Mouse (Mus musculus) layer of hippocampus, adult 9-11 months (tissue): ENCODE measurements at regions not wholly inside any gene's neighbourhood (a gene's known extent, or its start where the extent isn't known, plus 50 kb on each side); places are given as distances from the start of the nearest gene placed in this dataset.

ENCODE experiments used
- DNase-seq: peaks from one replicate; pipeline ENCODE4 v3.0.0; 2022

DNA sequence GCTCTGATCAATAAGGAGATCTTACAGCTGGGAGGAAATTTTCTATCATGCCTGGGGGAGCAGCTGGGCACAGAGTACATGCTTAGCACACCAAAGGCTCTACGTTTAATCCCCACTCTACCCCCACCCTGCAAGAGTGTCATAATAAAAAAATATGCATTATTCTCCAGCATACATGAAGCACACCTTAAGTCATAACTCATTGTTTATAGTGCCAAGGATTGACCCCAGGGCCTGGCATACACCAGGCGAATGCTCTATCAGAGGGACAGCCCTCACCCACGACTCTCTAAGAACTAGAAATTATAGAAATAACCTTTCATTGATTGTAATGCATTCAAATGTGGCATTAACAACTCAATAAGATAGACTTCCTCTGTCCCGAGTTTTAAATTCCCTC, 59.4 kb upstream of the Ppp2r5c start:
- DNase-seq, result no peak

DNA sequence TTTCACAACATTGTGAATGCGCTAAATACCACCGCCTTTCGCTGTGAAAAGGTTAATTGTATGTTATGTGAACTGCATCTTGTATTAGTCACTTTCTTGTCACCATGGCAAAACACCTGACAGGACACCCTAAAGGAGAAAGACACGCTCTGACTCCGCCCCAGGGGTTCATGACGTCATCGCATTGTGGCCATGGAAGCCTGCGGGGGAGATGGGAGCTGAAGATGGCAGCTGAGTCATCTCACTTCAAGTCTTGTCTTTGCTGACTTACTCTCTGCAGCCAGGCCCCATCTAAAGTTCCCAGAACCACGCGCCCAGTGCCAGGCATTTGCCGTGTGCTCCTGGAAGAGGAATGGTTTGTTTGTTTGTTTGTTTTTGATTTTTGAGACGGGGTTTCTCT, 57.5 kb upstream of the Ppp2r5c start:
- no peak for DNase-seq

DNA sequence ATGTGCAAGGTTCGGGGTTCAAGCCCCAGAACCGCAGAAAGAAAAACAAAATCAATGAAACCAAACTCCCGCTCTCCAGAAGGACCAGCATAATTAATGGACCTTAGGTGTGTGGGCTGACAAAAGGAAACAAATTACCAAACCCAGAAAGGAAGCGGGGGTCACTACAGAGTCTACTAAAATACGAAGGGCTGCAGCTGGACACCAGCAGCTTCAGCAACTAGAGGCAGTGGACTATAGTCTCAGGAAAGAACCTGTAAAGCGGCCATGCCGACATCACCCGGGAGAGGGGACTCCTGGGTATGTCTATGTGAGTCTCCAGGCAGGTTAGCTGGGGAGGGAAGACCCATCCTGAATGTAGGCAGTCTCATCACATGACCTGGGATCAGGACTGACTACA, 55.5 kb upstream of the Ppp2r5c start:
- DNase-seq, result no peak

DNA sequence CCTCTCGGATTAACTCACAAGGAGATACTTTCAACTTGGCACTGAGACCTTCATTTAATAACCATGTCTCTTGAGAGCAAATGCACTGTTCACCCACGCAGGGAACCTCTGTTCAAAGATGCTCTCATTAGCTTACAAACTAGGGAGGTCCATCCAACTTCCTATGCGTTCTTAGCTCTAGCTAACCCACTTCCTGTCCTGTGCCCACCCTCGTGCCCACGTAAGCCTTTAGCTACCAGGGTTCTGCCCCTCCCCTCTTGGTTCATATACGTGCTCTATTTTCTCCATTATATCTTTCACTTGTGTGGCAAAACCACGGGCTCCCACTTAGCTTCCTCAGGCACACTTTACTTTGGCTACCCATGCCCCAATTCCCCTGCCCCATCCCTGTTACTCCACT, 53.4 kb upstream of the Ppp2r5c start:
- DNase-seq, result no peak
